Mouse (Mus musculus) bone marrow macrophage, adult 2 months (primary cell): ENCODE measurements around the gene Gm45261.

Source experiments
- CTCF ChIP-seq: IDR thresholded peaks from 2 replicates; pipeline ENCODE4 v1.5.1; 2012; ENCODE audit warnings: low read depth, mild to moderate bottlenecking, low read length, moderate library complexity
- POLR2A ChIP-seq: IDR thresholded peaks from 2 replicates; pipeline ENCODE4 v1.6.1; 2012; ENCODE audit warnings: mild to moderate bottlenecking, low read depth, low read length, borderline replicate concordance

GRCm38 (mm10) chr1:80440911-80441310 lies 20.3 kb downstream of the Gm45261 start:
- TF ChIP-seq CTCF (no peak), POLR2A (no peak)
